Mouse (Mus musculus) ES-Bruce4 (cell line): ENCODE measurements around the gene Nkpd1.

Experiments used
- CTCF ChIP-seq: IDR thresholded peaks from one replicate; pipeline ENCODE4 v1.8.1; 2011; ENCODE audit warnings: low read depth, low read length
- EP300 ChIP-seq: IDR thresholded peaks from 2 replicates; pipeline ENCODE4 v1.6.1; 2011; ENCODE audit warnings: low read depth, low read length; ENCODE audit not compliant: insufficient read depth
- POLR2A ChIP-seq: IDR thresholded peaks from one replicate; pipeline ENCODE4 v1.8.1; 2011; ENCODE audit warnings: low read length; ENCODE audit not compliant: insufficient read depth

DNA sequence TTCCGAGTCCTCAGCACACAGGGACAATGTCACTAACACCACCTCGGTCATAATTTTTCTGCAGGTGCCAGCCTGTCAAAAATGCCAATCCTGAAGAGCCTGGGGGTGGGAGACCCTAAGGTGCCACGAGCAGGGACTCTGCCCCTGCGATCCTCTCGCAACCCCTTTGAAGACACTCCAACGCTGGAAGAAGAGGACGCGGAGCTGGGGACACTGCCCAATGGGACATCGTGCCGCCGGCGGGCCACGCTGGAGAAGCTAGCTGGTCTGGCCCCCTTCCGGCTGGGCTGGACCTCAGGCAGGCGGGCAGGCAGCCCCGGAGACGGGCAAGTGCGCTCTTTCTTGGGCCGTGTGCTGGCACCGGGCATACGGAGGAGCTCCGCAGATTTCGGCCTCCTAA lies 48.2 kb upstream of the Nkpd1 start:
- TF ChIP-seq CTCF (no peak), POLR2A (no peak), EP300 (no peak)
